Mouse (Mus musculus): ENCODE data around the gene Gls. TPM values are rescaled to one million over a fixed set of nuclear protein-coding genes. Genes with fewer than 3 reads are reported as not detected.
A peak's percentile ranks its signal among the peaks of the same experiment; 100 is the strongest.

Gls gene
- polyA plus RNA-seq, 1 experiment from 2014 or later, result 35.4 TPM

DNA sequence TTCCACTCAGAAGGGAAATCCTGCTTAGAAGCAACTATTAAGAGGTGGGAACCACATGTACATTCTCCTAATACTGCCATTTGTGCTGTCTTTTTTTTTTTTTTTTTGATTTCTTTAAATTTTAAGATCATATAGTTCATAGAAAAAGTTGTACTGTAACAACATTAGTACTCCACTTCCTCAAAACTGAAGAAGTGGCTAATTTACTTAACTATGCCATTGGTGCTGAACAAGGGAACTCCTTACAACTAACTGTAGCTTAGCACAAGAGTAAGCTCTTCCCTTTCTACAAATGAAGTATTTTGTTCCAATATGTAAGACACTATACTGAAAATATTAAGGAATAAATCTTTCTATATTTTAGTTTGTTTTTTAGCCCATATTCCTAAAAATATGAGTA is 6.6 kb downstream of the Gls start:
- H3K9ac ChIP-seq (ENCODE audit: low read length), result no peak overlapping the region
- H3K9me3 ChIP-seq (replicated peaks; ENCODE audit: control insufficient read depth, low read length), result no peaks in the 10 kb centered on the region
- peaks cover 10% of the 10 kb centered on the region for H3K4me1 ChIP-seq (ENCODE audit: control insufficient read depth, insufficient read depth, low read length)
- H3K27me3 ChIP-seq (replicated peaks; ENCODE audit: control insufficient read depth, insufficient read depth, low read length), result no peaks in the 10 kb centered on the region
- DNase-seq (ENCODE audit: low spot score) (no peak), ATAC-seq (no peak)
- no peak overlapping the region for H3K27ac ChIP-seq (ENCODE audit: low read depth, low read length)
- no peak overlapping the region for H3K4me3 ChIP-seq (ENCODE audit: low read depth, low read length)
- no peaks in the 10 kb centered on the region for H3K36me3 ChIP-seq (ENCODE audit: control insufficient read depth, insufficient read depth, low read length)
- no peak overlapping the region for H3K4me2 ChIP-seq (ENCODE audit: low read length)

DNA sequence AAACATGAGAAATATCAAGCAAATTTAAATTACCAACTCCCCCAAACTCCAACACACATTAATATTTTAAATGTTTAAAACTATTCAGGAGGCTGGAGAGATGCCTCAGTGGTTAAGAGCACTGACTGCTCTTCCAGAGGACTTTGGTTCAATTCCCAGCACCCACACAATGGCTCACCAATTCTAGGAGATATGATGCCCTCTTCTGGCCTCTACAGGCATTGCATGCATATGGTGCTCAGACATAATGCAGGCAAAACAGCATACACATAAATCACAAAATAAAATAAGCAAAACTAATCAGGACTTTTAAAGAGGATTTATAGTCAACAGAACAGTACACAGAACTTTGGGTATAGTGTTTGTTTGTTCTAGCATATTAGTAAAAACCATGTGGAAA is 16.3 kb downstream of the Gls start:
- H3K27me3 ChIP-seq (replicated peaks; ENCODE audit: control insufficient read depth, insufficient read depth, low read length), result no peaks in the 10 kb centered on the region
- no peak overlapping the region for H3K4me3 ChIP-seq (ENCODE audit: low read depth, low read length)
- H3K4me1 ChIP-seq (ENCODE audit: control insufficient read depth, insufficient read depth, low read length), result no peaks in the 10 kb centered on the region
- H3K4me2 ChIP-seq (ENCODE audit: low read length), result no peak overlapping the region
- H3K9me3 ChIP-seq (replicated peaks; ENCODE audit: control insufficient read depth, low read length), result no peaks in the 10 kb centered on the region
- ATAC-seq (no peak), DNase-seq (ENCODE audit: low spot score) (no peak)
- H3K36me3 ChIP-seq (ENCODE audit: control insufficient read depth, insufficient read depth, low read length), result peaks cover under 1% of the 10 kb centered on the region
- no peak overlapping the region for H3K27ac ChIP-seq (ENCODE audit: low read depth, low read length)
- no peak overlapping the region for H3K9ac ChIP-seq (ENCODE audit: low read length)

- 94% methylated on average over 2 of the region's 2 CpGs for WGBS
- Histone ChIP-seq H3K27ac (ENCODE audit: low read depth, low read length) (no peak overlapping the region), H3K9ac (ENCODE audit: low read length) (no peak overlapping the region), H3K4me2 (ENCODE audit: low read length) (no peak overlapping the region), H3K4me3 (ENCODE audit: low read depth, low read length) (no peak overlapping the region), H3K9me3 (replicated peaks; ENCODE audit: control insufficient read depth, low read length) (no peaks in the 10 kb centered on the region), H3K27me3 (replicated peaks; ENCODE audit: control insufficient read depth, insufficient read depth, low read length) (no peaks in the 10 kb centered on the region), H3K36me3 (ENCODE audit: control insufficient read depth, insufficient read depth, low read length) (peaks cover 3% of the 10 kb centered on the region; the same call in 1 of the 2 replicates), H3K4me1 (ENCODE audit: control insufficient read depth, insufficient read depth, low read length) (no peaks in the 10 kb centered on the region)
- ATAC-seq, result no peak
- DNase-seq (ENCODE audit: low spot score), result peak; percentile 31
These were observed 50.0 kb downstream of the Gls start for GRCm38 (mm10) chr1:52182992-52183391.

DNA sequence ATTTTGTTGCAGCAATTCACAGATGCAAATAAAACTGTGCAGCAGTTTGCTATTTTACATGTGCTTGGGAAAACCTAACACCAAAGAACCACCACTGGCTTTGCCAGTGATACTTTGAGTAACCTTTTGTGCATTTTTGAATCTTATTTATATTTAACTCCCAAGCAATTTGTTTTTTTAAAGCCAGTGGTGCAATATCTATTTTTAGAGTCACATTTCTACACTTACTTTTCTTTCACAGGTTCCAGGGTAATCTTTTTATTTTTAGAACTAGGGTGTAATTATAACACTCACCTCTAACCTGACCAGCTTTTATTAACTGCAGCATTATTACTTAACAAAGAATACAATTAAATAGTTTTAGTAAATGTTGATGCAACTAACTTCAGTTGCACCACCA is 51.0 kb downstream of the Gls start:
- no peak for DNase-seq (ENCODE audit: low spot score)

DNA sequence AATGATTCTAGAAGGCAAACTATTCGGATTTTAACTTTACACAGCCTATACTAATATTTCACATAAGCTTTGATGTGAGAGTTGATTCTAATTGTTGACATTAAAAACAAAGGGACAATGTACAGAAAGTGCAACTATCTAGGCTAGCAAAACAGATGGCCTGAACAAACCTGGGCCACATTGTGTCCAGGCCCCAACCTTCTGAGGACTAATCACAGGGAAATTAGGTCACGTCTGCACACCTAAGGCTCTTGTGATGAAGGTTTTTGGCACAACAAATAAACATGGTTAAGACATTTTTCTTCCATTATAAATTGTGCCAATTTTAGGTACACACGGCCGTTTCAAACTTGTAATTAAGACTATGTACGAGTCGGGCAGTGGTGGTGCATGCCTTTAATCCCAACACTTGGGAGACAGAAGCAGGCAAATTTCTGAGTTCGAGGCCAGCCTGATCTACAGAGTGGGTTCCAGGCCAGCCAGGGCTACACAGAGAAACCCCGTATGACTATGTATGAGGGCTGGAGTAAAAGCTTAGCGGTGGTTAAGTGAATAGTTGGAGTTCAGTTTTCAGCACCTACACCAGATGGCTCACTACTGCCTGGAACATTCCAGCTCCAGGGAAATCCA is 53.0 kb downstream of the Gls start:
- H3K27ac ChIP-seq (ENCODE audit: low read depth, low read length), result no peak overlapping the region
- no peak overlapping the region for H3K4me2 ChIP-seq (ENCODE audit: low read length)
- H3K4me3 ChIP-seq (ENCODE audit: low read depth, low read length), result no peak overlapping the region
- no peaks in the 10 kb centered on the region for H3K4me1 ChIP-seq (ENCODE audit: control insufficient read depth, insufficient read depth, low read length)
- no peak for ATAC-seq
- no peak overlapping the region for H3K9ac ChIP-seq (ENCODE audit: low read length)
- DNase-seq (ENCODE audit: low spot score), result no peak
- H3K27me3 ChIP-seq (replicated peaks; ENCODE audit: control insufficient read depth, insufficient read depth, low read length), result no peaks in the 10 kb centered on the region
- WGBS, result 93% methylated on average over 9 of the region's 9 CpGs
- no peaks in the 10 kb centered on the region for H3K9me3 ChIP-seq (replicated peaks; ENCODE audit: control insufficient read depth, low read length)
- no peaks in the 10 kb centered on the region for H3K36me3 ChIP-seq (ENCODE audit: control insufficient read depth, insufficient read depth, low read length)

More for the DNA sequence above, 51.0 kb downstream of the Gls start:
- Histone ChIP-seq H3K9me3 (replicated peaks; ENCODE audit: control insufficient read depth, low read length) (no peaks in the 10 kb centered on the region), H3K36me3 (ENCODE audit: control insufficient read depth, insufficient read depth, low read length) (no peaks in the 10 kb centered on the region), H3K9ac (ENCODE audit: low read length) (no peak overlapping the region), H3K4me3 (ENCODE audit: low read depth, low read length) (no peak overlapping the region), H3K27ac (ENCODE audit: low read depth, low read length) (no peak overlapping the region), H3K4me1 (ENCODE audit: control insufficient read depth, insufficient read depth, low read length) (no peaks in the 10 kb centered on the region), H3K4me2 (ENCODE audit: low read length) (no peak overlapping the region), H3K27me3 (replicated peaks; ENCODE audit: control insufficient read depth, insufficient read depth, low read length) (no peaks in the 10 kb centered on the region)
- ATAC-seq, result no peak

GRCm38 (mm10) chr1:52176999-52177398 is 56.0 kb downstream of the Gls start:
- DNase-seq (ENCODE audit: low spot score) (no peak), ATAC-seq (no peak)
- Histone ChIP-seq H3K9me3 (replicated peaks; ENCODE audit: control insufficient read depth, low read length) (no peaks in the 10 kb centered on the region), H3K27ac (ENCODE audit: low read depth, low read length) (no peak overlapping the region), H3K27me3 (replicated peaks; ENCODE audit: control insufficient read depth, insufficient read depth, low read length) (no peaks in the 10 kb centered on the region), H3K36me3 (ENCODE audit: control insufficient read depth, insufficient read depth, low read length) (no peaks in the 10 kb centered on the region), H3K4me3 (ENCODE audit: low read depth, low read length) (no peak overlapping the region), H3K9ac (ENCODE audit: low read length) (no peak overlapping the region), H3K4me2 (ENCODE audit: low read length) (no peak overlapping the region), H3K4me1 (ENCODE audit: control insufficient read depth, insufficient read depth, low read length) (no peaks in the 10 kb centered on the region)
- whole genome bisulfite sequencing, result 91% methylated on average over 2 of the region's 2 CpGs

GRCm38 (mm10) chr1:52175983-52176382 is 57.0 kb downstream of the Gls start:
- Histone ChIP-seq H3K9ac (ENCODE audit: low read length) (no peak overlapping the region), H3K27ac (ENCODE audit: low read depth, low read length) (no peak overlapping the region), H3K36me3 (ENCODE audit: control insufficient read depth, insufficient read depth, low read length) (no peaks in the 10 kb centered on the region), H3K4me3 (ENCODE audit: low read depth, low read length) (no peak overlapping the region), H3K4me1 (ENCODE audit: control insufficient read depth, insufficient read depth, low read length) (no peaks in the 10 kb centered on the region), H3K4me2 (ENCODE audit: low read length) (no peak overlapping the region), H3K9me3 (replicated peaks; ENCODE audit: control insufficient read depth, low read length) (no peaks in the 10 kb centered on the region), H3K27me3 (replicated peaks; ENCODE audit: control insufficient read depth, insufficient read depth, low read length) (no peaks in the 10 kb centered on the region)
- DNase-seq (ENCODE audit: low spot score) (no peak), ATAC-seq (0 out of 2 replicates have a peak, but pooled peaks have one; percentile 34)
- 72% methylated on average over 3 of the region's 3 CpGs for WGBS

GRCm38 (mm10) chr1:52175321-52175720 is 57.7 kb downstream of the Gls start:
- no peaks in the 10 kb centered on the region for H3K4me1 ChIP-seq (ENCODE audit: control insufficient read depth, insufficient read depth, low read length)
- no peaks in the 10 kb centered on the region for H3K27me3 ChIP-seq (replicated peaks; ENCODE audit: control insufficient read depth, insufficient read depth, low read length)
- H3K4me3 ChIP-seq (ENCODE audit: low read depth, low read length), result no peak overlapping the region
- no peak overlapping the region for H3K4me2 ChIP-seq (ENCODE audit: low read length)
- WGBS, result 69% methylated on average over 5 of the region's 5 CpGs
- H3K9ac ChIP-seq (ENCODE audit: low read length), result no peak overlapping the region
- no peak overlapping the region for H3K27ac ChIP-seq (ENCODE audit: low read depth, low read length)
- DNase-seq (ENCODE audit: low spot score) (no peak), ATAC-seq (no peak)
- H3K36me3 ChIP-seq (ENCODE audit: control insufficient read depth, insufficient read depth, low read length), result no peaks in the 10 kb centered on the region
- no peaks in the 10 kb centered on the region for H3K9me3 ChIP-seq (replicated peaks; ENCODE audit: control insufficient read depth, low read length)

GRCm38 (mm10) chr1:52171271-52171670 is 61.8 kb downstream of the Gls start:
- Histone ChIP-seq H3K4me1 (ENCODE audit: control insufficient read depth, insufficient read depth, low read length) (no peaks in the 10 kb centered on the region), H3K4me3 (ENCODE audit: low read depth, low read length) (no peak overlapping the region), H3K27ac (ENCODE audit: low read depth, low read length) (no peak overlapping the region), H3K36me3 (ENCODE audit: control insufficient read depth, insufficient read depth, low read length) (peaks cover 4% of the 10 kb centered on the region; the same call in 1 of the 2 replicates), H3K9ac (ENCODE audit: low read length) (no peak overlapping the region), H3K27me3 (replicated peaks; ENCODE audit: control insufficient read depth, insufficient read depth, low read length) (no peaks in the 10 kb centered on the region), H3K9me3 (replicated peaks; ENCODE audit: control insufficient read depth, low read length) (no peaks in the 10 kb centered on the region), H3K4me2 (ENCODE audit: low read length) (no peak overlapping the region)
- 77% methylated on average over 8 of the region's 8 CpGs for WGBS
- ATAC-seq (no peak), DNase-seq (ENCODE audit: low spot score) (no peak)

All from forebrain, embryonic 14.5 days (tissue).